Mouse (Mus musculus): Measurements from ENCODE around the gene Zfp566. TPM values are rescaled to one million over a fixed set of nuclear protein-coding genes. Genes with fewer than 3 reads are reported as not detected.

The Zfp566 gene
- total and polyA plus RNA-seq, 3 experiments = 4.9 to 9.1 (median 6.5) TPM

Other genes with a start within 250 kb of the Zfp566 start
Only the 20 nearest of the 24 such genes appear.
- 8.4 and 9.1 TPM in 2 replicates for gene Zfp27, start 184.0 kb downstream of the Zfp566 start, total RNA-seq (2012; rRNA removed)
- gene Zfp27, start 184.0 kb downstream of the Zfp566 start, total RNA-seq (2014; rRNA removed) = 9.0 and 9.1 TPM in 2 replicates
- gene Zfp27, start 184.0 kb downstream of the Zfp566 start, polyA plus RNA-seq (2012; ENCODE audit: insufficient read length, low read depth) = 8.6 and 9.7 TPM in 2 replicates
- 3.4 and 3.5 TPM in 2 replicates for gene Zfp383, start 182.3 kb downstream of the Zfp566 start, total RNA-seq (2012; rRNA removed)
- gene Zfp383, start 182.3 kb downstream of the Zfp566 start, total RNA-seq (2014; rRNA removed) = 3.4 and 3.9 TPM in 2 replicates
- 2.7 and 3.1 TPM in 2 replicates for gene Zfp383, start 182.3 kb downstream of the Zfp566 start, polyA plus RNA-seq (2012; ENCODE audit: insufficient read length, low read depth)
- gene Zfp74, start 136.4 kb downstream of the Zfp566 start, total RNA-seq (2012; rRNA removed) = 4.3 and 4.7 TPM in 2 replicates
- 3.8 and 4.1 TPM in 2 replicates for gene Zfp74, start 136.4 kb downstream of the Zfp566 start, total RNA-seq (2014; rRNA removed)
- 6.7 and 6.9 TPM in 2 replicates for gene Zfp74, start 136.4 kb downstream of the Zfp566 start, polyA plus RNA-seq (2012; ENCODE audit: insufficient read length, low read depth)
- gene Zfp568, start 106.6 kb downstream of the Zfp566 start, total RNA-seq (2012; rRNA removed) = 10.6 and 12.9 TPM in 2 replicates
- gene Zfp568, start 106.6 kb downstream of the Zfp566 start, total RNA-seq (2014; rRNA removed) = 12.6 and 15.1 TPM in 2 replicates
- gene Zfp568, start 106.6 kb downstream of the Zfp566 start, polyA plus RNA-seq (2012; ENCODE audit: insufficient read length, low read depth) = 10.8 and 11.5 TPM in 2 replicates
- gene Zfp14, start 39.1 kb downstream of the Zfp566 start, total RNA-seq (2012; rRNA removed) = 0.34 TPM in 2 replicates
- 0.34 and 0.96 TPM in 2 replicates for gene Zfp14, start 39.1 kb downstream of the Zfp566 start, total RNA-seq (2014; rRNA removed)
- gene Zfp14, start 39.1 kb downstream of the Zfp566 start, polyA plus RNA-seq (2012; ENCODE audit: insufficient read length, low read depth) = 0.31 and 0.54 TPM in 2 replicates
- 6.9 and 7.0 TPM in 2 replicates for gene Zfp82, start 17.6 kb downstream of the Zfp566 start, total RNA-seq (2012; rRNA removed)
- gene Zfp82, start 17.6 kb downstream of the Zfp566 start, total RNA-seq (2014; rRNA removed) = 7.1 TPM in 2 replicates
- gene Zfp82, start 17.6 kb downstream of the Zfp566 start, polyA plus RNA-seq (2012; ENCODE audit: insufficient read length, low read depth) = 4.5 and 4.9 TPM in 2 replicates
- gene Gm26920, start 117 bp downstream of the Zfp566 start, total RNA-seq (2012; rRNA removed) = 0.50 TPM in 1 of 2 replicates, not detected in the other
- not detected in 2 replicates for gene Gm26920, start 117 bp downstream of the Zfp566 start, total RNA-seq (2014; rRNA removed)
- gene Gm26920, start 117 bp downstream of the Zfp566 start, polyA plus RNA-seq (2012; ENCODE audit: insufficient read length, low read depth) = 1.1 TPM in 1 of 2 replicates, not detected in the other
- gene Zfp260, start 4.2 kb upstream of the Zfp566 start, total RNA-seq (2012; rRNA removed) = 11.1 and 11.4 TPM in 2 replicates
- 18.1 and 19.6 TPM in 2 replicates for gene Zfp260, start 4.2 kb upstream of the Zfp566 start, total RNA-seq (2014; rRNA removed)
- gene Zfp260, start 4.2 kb upstream of the Zfp566 start, polyA plus RNA-seq (2012; ENCODE audit: insufficient read length, low read depth) = 11.5 and 13.7 TPM in 2 replicates
- 4.7 and 5.7 TPM in 2 replicates for gene Zfp382, start 31.4 kb upstream of the Zfp566 start, total RNA-seq (2012; rRNA removed)
- gene Zfp382, start 31.4 kb upstream of the Zfp566 start, total RNA-seq (2014; rRNA removed) = 3.9 and 4.7 TPM in 2 replicates
- gene Zfp382, start 31.4 kb upstream of the Zfp566 start, polyA plus RNA-seq (2012; ENCODE audit: insufficient read length, low read depth) = 2.1 and 3.3 TPM in 2 replicates
- gene Zfp146, start 79.2 kb upstream of the Zfp566 start, total RNA-seq (2012; rRNA removed) = 43.1 and 45.1 TPM in 2 replicates
- 44.5 and 45.0 TPM in 2 replicates for gene Zfp146, start 79.2 kb upstream of the Zfp566 start, total RNA-seq (2014; rRNA removed)
- 42.0 and 47.8 TPM in 2 replicates for gene Zfp146, start 79.2 kb upstream of the Zfp566 start, polyA plus RNA-seq (2012; ENCODE audit: insufficient read length, low read depth)
- 5.5 and 14.0 TPM in 2 replicates for gene Cox7a1, start 93.6 kb upstream of the Zfp566 start, total RNA-seq (2012; rRNA removed)
- 9.9 and 15.2 TPM in 2 replicates for gene Cox7a1, start 93.6 kb upstream of the Zfp566 start, total RNA-seq (2014; rRNA removed)
- gene Cox7a1, start 93.6 kb upstream of the Zfp566 start, polyA plus RNA-seq (2012; ENCODE audit: insufficient read length, low read depth) = 1.6 and 4.2 TPM in 2 replicates
- gene Capns1, start 108.3 kb upstream of the Zfp566 start, total RNA-seq (2012; rRNA removed) = 85.8 and 101 TPM in 2 replicates
- 207 and 219 TPM in 2 replicates for gene Capns1, start 108.3 kb upstream of the Zfp566 start, total RNA-seq (2014; rRNA removed)
- gene Capns1, start 108.3 kb upstream of the Zfp566 start, polyA plus RNA-seq (2012; ENCODE audit: insufficient read length, low read depth) = 218 and 233 TPM in 2 replicates
- gene Polr2i, start 141.4 kb upstream of the Zfp566 start, total RNA-seq (2012; rRNA removed) = 83.6 and 101 TPM in 2 replicates
- 55.0 and 62.9 TPM in 2 replicates for gene Polr2i, start 141.4 kb upstream of the Zfp566 start, total RNA-seq (2014; rRNA removed)
- gene Polr2i, start 141.4 kb upstream of the Zfp566 start, polyA plus RNA-seq (2012; ENCODE audit: insufficient read length, low read depth) = 74.2 and 75.4 TPM in 2 replicates
- gene Tbcb, start 141.7 kb upstream of the Zfp566 start, total RNA-seq (2012; rRNA removed) = 89.6 and 109 TPM in 2 replicates
- 54.9 and 57.7 TPM in 2 replicates for gene Tbcb, start 141.7 kb upstream of the Zfp566 start, total RNA-seq (2014; rRNA removed)
- 79.9 and 86.3 TPM in 2 replicates for gene Tbcb, start 141.7 kb upstream of the Zfp566 start, polyA plus RNA-seq (2012; ENCODE audit: insufficient read length, low read depth)
- gene Ovol3, start 145.2 kb upstream of the Zfp566 start, total RNA-seq (2012; rRNA removed) = 0.42 and 0.84 TPM in 2 replicates
- gene Ovol3, start 145.2 kb upstream of the Zfp566 start, total RNA-seq (2014; rRNA removed) = 1.9 and 2.8 TPM in 2 replicates
- gene Ovol3, start 145.2 kb upstream of the Zfp566 start, polyA plus RNA-seq (2012; ENCODE audit: insufficient read length, low read depth) = 3.4 and 4.3 TPM in 2 replicates
- 0.38 and 0.63 TPM in 2 replicates for gene Thap8, start 189.6 kb upstream of the Zfp566 start, total RNA-seq (2012; rRNA removed)
- not detected in 2 replicates for gene Thap8, start 189.6 kb upstream of the Zfp566 start, total RNA-seq (2014; rRNA removed)
- gene Thap8, start 189.6 kb upstream of the Zfp566 start, polyA plus RNA-seq (2012; ENCODE audit: insufficient read length, low read depth) = 0.23 TPM in 1 of 2 replicates, not detected in the other
- gene Wdr62, start 189.9 kb upstream of the Zfp566 start, total RNA-seq (2012; rRNA removed) = 5.3 and 5.4 TPM in 2 replicates
- 2.2 and 2.3 TPM in 2 replicates for gene Wdr62, start 189.9 kb upstream of the Zfp566 start, total RNA-seq (2014; rRNA removed)
- gene Wdr62, start 189.9 kb upstream of the Zfp566 start, polyA plus RNA-seq (2012; ENCODE audit: insufficient read length, low read depth) = 17.7 and 19.7 TPM in 2 replicates
- gene Clip3, start 201.2 kb upstream of the Zfp566 start, total RNA-seq (2012; rRNA removed) = not detected in 2 replicates
- gene Clip3, start 201.2 kb upstream of the Zfp566 start, total RNA-seq (2014; rRNA removed) = not detected in 2 replicates
- gene Clip3, start 201.2 kb upstream of the Zfp566 start, polyA plus RNA-seq (2012; ENCODE audit: insufficient read length, low read depth) = not detected in 2 replicates
- 33.9 and 35.7 TPM in 2 replicates for gene Alkbh6, start 218.2 kb upstream of the Zfp566 start, total RNA-seq (2012; rRNA removed)
- 28.8 and 31.7 TPM in 2 replicates for gene Alkbh6, start 218.2 kb upstream of the Zfp566 start, total RNA-seq (2014; rRNA removed)
- 25.2 and 25.4 TPM in 2 replicates for gene Alkbh6, start 218.2 kb upstream of the Zfp566 start, polyA plus RNA-seq (2012; ENCODE audit: insufficient read length, low read depth)
- gene Syne4, start 224.3 kb upstream of the Zfp566 start, total RNA-seq (2012; rRNA removed) = 1.7 and 1.9 TPM in 2 replicates
- 0.70 and 0.81 TPM in 2 replicates for gene Syne4, start 224.3 kb upstream of the Zfp566 start, total RNA-seq (2014; rRNA removed)
- gene Syne4, start 224.3 kb upstream of the Zfp566 start, polyA plus RNA-seq (2012; ENCODE audit: insufficient read length, low read depth) = 3.1 and 4.1 TPM in 2 replicates

All from CH12.LX (cell line).